Mouse (Mus musculus): ENCODE results near the gene Mul1. TPM values are rescaled to one million over a fixed set of nuclear protein-coding genes. Genes with fewer than 3 reads are reported as not detected.

The Mul1 gene
- total RNA-seq, 2 experiments from 2014 or later: 63.0 to 65.1 TPM

GRCm38 (mm10) chr4:138447387-138447786 is 12.9 kb downstream of the Mul1 start:
- DNase-seq (ENCODE audit: extremely low spot score in 1 of 2, low spot score in 2 of 2): peak; percentile 92 to 96
- no peak overlapping the region for H3K4me3 ChIP-seq
- peak; percentile 99 for TF ChIP-seq CTCF (IDR thresholded peaks at IDR 0.05)
- H3K27ac ChIP-seq: peak overlapping the region; percentile 85
- intact Hi-C loops (cut with DNase I): loop anchor here (1.0 to 5.0 kb wide), 5 partner anchors 115 to 437 kb away; no protein-coding TSS in a partner anchor

DNA sequence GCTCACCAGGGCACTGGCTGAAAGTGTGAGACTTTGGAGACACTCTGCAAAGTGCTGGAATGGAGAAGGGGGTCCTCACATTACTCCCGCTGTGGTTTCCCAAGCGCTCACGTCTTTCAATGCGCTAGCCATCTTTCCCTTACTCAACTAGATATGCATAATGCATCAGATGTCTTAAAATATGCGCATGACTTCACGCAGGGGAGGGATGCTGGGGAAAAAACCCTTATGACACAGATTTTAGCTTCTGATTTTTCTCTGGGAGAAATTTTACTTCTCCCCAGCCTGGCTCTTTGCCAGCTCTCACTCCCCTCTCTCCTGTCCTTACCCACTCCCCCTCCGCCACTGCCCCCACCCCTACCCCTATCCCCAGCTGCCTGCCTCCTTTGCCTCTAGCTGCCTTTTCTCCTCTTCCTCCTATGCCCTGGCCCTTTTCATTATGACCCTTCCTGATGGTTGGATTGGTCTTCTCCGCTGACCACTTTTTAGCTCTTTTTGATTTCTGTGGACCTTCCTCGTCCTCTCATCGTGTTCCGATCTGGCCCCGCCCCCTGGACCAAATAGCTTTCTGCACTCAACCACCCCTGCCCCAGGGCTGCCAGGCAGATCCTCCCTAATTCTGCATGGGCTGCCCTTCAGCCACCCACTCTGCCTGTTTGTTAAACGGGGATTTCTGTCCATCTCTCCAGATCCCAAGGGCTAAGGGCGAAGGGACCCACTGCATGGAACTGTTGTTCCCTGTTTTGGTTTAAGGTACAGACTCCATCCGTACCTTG is 13.5 kb downstream of the Mul1 start:
- H3K27ac ChIP-seq: peak overlapping the region; percentile 85
- intact Hi-C loops (cut with DNase I): loop anchor here (1.0 to 5.0 kb wide), 6 partner anchors 114 to 436 kb away; no protein-coding TSS in a partner anchor
- DNase-seq (ENCODE audit: extremely low spot score in 1 of 2, low spot score in 2 of 2): peak in 1 of 2 experiments; percentile 55
- TF ChIP-seq CTCF (IDR thresholded peaks at IDR 0.05): no peak
- no peak overlapping the region for H3K4me3 ChIP-seq

- TF ChIP-seq CTCF (IDR thresholded peaks at IDR 0.05): no peak
- Histone ChIP-seq H3K27ac (peak overlapping the region; percentile 85), H3K4me3 (no peak overlapping the region)
- intact Hi-C loops (cut with DNase I): loop anchor here (2.0 to 5.0 kb wide), 2 partner anchors 298 to 343 kb away; no protein-coding TSS in a partner anchor
- peak in 1 of 2 experiments; percentile 9 for DNase-seq (ENCODE audit: extremely low spot score in 1 of 2, low spot score in 2 of 2)
Measured at GRCm38 (mm10) chr4:138448872-138449615, 14.6 kb downstream of the Mul1 start.

GRCm38 (mm10) chr4:138449636-138450314 is 15.3 kb downstream of the Mul1 start:
- no peak for TF ChIP-seq CTCF (IDR thresholded peaks at IDR 0.05)
- no peak overlapping the region for H3K4me3 ChIP-seq
- DNase-seq (ENCODE audit: extremely low spot score in 1 of 2, low spot score in 2 of 2): no peak
- intact Hi-C loops (cut with DNase I): loop anchor here (2.0 to 5.0 kb wide), 2 partner anchors 297 to 343 kb away; no protein-coding TSS in a partner anchor
- H3K27ac ChIP-seq: no peak overlapping the region

DNA sequence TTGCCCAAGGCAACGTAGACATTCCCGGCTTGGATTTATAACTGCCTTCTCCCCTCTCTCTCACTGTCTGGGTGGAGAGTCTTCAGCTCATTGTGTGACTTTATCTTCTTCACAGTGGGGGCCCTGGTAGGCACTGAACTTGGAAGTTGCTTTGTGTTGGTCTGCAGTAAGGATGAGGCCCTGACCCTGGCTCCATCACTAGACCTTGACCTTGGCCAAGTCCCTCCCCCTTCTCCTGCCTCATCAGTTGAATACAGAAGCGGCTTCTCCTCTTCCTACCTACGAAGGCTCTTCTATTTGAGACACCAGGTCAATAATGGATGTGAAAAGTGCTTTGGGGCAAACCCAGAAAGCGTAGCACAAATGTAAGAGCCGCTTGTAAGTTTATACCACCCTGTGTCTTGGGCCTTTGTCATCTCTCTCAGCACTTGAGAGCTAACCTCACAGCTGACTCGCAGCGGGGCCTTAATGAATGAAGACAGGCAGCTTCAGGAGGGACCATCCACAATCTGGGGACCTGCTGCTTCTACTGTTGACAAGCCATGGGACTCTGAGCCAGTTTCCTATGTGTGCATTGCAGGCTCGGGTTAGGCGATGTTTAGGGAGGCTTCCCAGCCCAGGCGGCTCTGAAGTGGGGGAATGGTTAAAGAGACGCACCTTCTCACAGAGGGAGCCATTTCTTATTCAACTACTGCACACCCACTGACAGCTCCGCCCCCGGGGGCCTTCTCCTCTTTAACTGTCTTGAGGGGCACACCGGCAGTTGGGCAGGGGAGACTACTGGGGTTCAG is 18.0 kb downstream of the Mul1 start:
- no peak overlapping the region for H3K4me3 ChIP-seq
- no peak for DNase-seq (ENCODE audit: extremely low spot score in 1 of 2, low spot score in 2 of 2)
- H3K27ac ChIP-seq: 0 out of 2 replicates have a peak overlapping the region, but pooled peaks have one; percentile 96
- no peak for TF ChIP-seq CTCF (IDR thresholded peaks at IDR 0.05)
- intact Hi-C loops (cut with DNase I): loop anchor here (2.0 kb wide), 1 partner anchor 100 kb away; no protein-coding TSS in a partner anchor

DNA sequence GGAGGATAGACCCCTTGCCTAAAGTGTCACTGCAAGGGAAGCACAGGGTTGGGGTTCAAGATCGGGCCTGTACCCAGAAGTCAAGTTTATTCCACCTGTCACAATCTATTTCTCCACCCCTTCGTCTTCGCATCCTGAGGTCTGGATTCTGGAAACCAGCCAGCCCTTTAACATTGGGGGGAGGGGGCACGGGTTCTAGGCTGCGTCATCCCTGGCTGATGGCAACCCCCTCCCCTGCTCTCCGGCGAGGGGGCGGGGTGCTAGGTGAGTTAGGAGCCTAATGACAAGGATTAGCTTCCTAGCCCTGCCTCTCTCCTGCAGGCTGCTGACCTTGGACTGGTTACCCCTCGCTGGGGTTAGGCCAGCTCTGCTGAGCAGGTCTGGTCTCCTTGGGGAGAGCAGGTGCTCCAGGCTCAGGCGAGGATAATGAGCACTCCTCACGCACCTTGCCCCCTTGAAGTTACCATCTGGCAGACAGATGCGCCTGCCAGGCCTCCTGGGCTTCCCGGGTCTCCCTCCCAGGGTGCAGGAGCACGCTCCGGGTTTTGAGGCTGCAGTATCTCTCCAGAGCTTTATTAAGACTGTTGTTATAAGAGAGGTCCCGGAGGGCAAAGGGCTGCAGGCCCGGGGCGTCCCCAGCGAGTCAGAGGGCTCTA is 18.8 kb downstream of the Mul1 start:
- DNase-seq (ENCODE audit: extremely low spot score in 1 of 2, low spot score in 2 of 2): no peak
- intact Hi-C loops (cut with DNase I): loop anchor here (2.0 kb wide), 1 partner anchor 100 kb away; no protein-coding TSS in a partner anchor
- no peak for TF ChIP-seq CTCF (IDR thresholded peaks at IDR 0.05)
- Histone ChIP-seq H3K27ac (peak overlapping the region; percentile 96), H3K4me3 (peak overlapping the region; percentile 98)

DNA sequence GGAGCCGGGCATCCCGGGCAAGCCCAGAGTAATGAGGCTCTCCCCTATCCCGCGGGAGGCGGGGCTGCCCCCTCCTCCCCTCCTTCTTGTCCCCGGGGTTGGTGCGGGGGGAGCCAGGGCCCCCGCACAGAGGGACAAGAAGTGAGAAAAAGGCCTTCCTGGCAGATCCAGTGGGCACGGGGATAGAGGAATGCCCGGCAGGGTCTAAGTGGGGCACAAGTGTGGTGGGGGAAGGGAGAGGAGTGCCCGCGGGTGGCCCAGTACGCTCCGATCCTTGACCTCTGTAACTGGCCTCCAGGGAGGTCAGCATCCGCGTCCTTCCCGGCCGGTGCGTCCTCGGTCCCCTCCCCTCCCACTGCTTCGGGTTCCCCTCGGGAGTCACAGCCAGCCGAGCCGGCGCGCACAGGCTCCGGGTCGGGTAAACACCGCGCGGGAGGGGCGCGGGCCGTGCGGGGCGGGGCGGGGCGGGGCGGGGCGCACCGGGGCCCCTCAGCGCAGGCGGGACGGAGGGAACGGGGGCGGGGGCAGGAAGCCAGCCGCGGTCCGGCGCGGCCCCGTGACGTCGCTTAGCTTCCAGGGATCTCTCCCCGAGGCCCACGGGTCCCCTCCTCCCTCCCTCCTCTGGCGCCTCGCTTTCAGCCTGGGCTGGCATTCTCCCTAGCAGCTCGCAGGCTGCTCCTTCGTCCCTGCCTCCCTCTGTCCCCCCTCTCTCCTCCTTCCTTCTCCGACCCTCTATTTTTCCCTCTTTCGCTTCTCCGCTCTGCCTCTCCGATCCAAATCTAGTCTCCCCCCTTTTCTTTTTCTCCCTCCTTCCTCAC is 19.5 kb downstream of the Mul1 start, which contains the start of gene Camk2n1:
Camk2n1 (plus strand) TSS at position 562 of the 818 bp plus-strand sequence.
- peak; percentile 86 to 87 for DNase-seq (ENCODE audit: extremely low spot score in 1 of 2, low spot score in 2 of 2)
- Histone ChIP-seq H3K27ac (peak within 1 kb of the TSS; percentile 96), H3K4me3 (peak within 1 kb of the TSS; percentile 98)
- intact Hi-C loops (cut with DNase I): loop anchor here (2.0 kb wide), 3 partner anchors 51 to 271 kb away; partner anchors contain the start of gene Pla2g2c
- no peak for TF ChIP-seq CTCF (IDR thresholded peaks at IDR 0.05)

GRCm38 (mm10) chr4:138454571-138455140 is 20.2 kb downstream of the Mul1 start:
- TF ChIP-seq CTCF (IDR thresholded peaks at IDR 0.05): no peak
- peak overlapping the region; percentile 98 for H3K4me3 ChIP-seq
- intact Hi-C loops (cut with DNase I): loop anchor here (2.0 kb wide), 2 partner anchors 50 to 270 kb away; partner anchors contain the start of gene Pla2g2c
- peak; percentile 82 to 84 for DNase-seq (ENCODE audit: extremely low spot score in 1 of 2, low spot score in 2 of 2)
- H3K27ac ChIP-seq: peak overlapping the region; percentile 96

All from left cerebral cortex, adult 2 months (tissue).